Mouse (Mus musculus) forebrain, postnatal 0 days (tissue): Measurements from ENCODE around the gene Slc35a2. TPM values are rescaled to one million over a fixed set of nuclear protein-coding genes. Genes with fewer than 3 reads are reported as not detected.

Source experiments
- ATAC-seq: fragments of 200-750 bp; cut with Nextera tagmentation; 2 replicates; pipeline ENCODE4 v1.8.0; 2017; ENCODE audit warnings: mild to moderate bottlenecking, moderate library complexity
- DNase-seq: peaks from one replicate; pipeline ENCODE4 v3.0.0-alpha.2; 2015
- H3K27ac ChIP-seq: fragments of 300-500 bp; sonication (generic); 2 replicates; pipeline ENCODE4 v1.5.1; 2014; ENCODE audit warnings: low read depth, mild to moderate bottlenecking, antibody characterized with exemption, low read length, moderate library complexity, mixed read lengths
- H3K27me3 ChIP-seq: fragments of 300-500 bp; sonication (generic); 2 replicates; pipeline ENCODE4 v1.6.1; 2014; ENCODE audit warnings: mild to moderate bottlenecking, low read length, mixed read lengths; ENCODE audit not compliant: insufficient read depth
- H3K36me3 ChIP-seq: fragments of 300-500 bp; sonication (generic); 2 replicates; pipeline ENCODE4 v1.6.1; 2014; ENCODE audit warnings: mild to moderate bottlenecking, moderate library complexity; ENCODE audit not compliant: insufficient read depth
- H3K4me1 ChIP-seq: fragments of 300-500 bp; sonication (generic); 2 replicates; pipeline ENCODE4 v1.6.1; 2014; ENCODE audit warnings: antibody characterized with exemption; ENCODE audit not compliant: insufficient read depth
- H3K4me2 ChIP-seq: fragments of 300-500 bp; sonication (generic); 2 replicates; pipeline ENCODE4 v1.6.1; 2014; ENCODE audit warnings: low read depth, mild to moderate bottlenecking, moderate library complexity
- H3K4me3 ChIP-seq: fragments of 300-500 bp; sonication (generic); 2 replicates; pipeline ENCODE4 v1.5.1; 2014; ENCODE audit warnings: low read depth, low read length, mixed read lengths
- H3K9ac ChIP-seq: fragments of 300-500 bp; sonication (generic); 2 replicates; pipeline ENCODE4 v1.6.1; 2014; ENCODE audit warnings: mild to moderate bottlenecking
- H3K9me3 ChIP-seq: fragments of 300-500 bp; sonication (generic); 2 replicates; pipeline ENCODE4 v1.6.1; 2016; ENCODE audit warnings: low read length
- CTCF ChIP-seq: sonication (generic); IDR thresholded peaks from 2 replicates; pipeline ENCODE4 v1.5.1; 2016; ENCODE audit warnings: antibody characterized with exemption, control low read depth, low read depth
- WGBS: fragments of 180-500 bp; shearing (Covaris S2); extraction: QIAGEN DNeasy Blood & Tissue Kit; methylation state at CpG from one replicate; pipeline ENCODE4 v1.1.7; 2014; 5-methylcytosine and 5-hydroxymethylcytosine counted together
- polyA plus RNA-seq: library from polyadenylated mRNA; unstranded; fragments of >200 nt; fragmentation: Nextera tagmentation; extraction: Ambion mirVana; gene quantifications from 2 replicates; pipeline ENCODE4 v1.2.1, GENCODE M21; 2015
- total RNA-seq: library from RNA; depleted of rRNA; stranded (reverse); fragments of >200 nt; gene quantifications from 2 replicates; pipeline ENCODE4 v1.2.3, GENCODE M21; 2014

The Slc35a2 gene
- total and polyA plus RNA-seq, 2 experiments from 2014 or later, result 36.3 to 40.6 TPM

DNA sequence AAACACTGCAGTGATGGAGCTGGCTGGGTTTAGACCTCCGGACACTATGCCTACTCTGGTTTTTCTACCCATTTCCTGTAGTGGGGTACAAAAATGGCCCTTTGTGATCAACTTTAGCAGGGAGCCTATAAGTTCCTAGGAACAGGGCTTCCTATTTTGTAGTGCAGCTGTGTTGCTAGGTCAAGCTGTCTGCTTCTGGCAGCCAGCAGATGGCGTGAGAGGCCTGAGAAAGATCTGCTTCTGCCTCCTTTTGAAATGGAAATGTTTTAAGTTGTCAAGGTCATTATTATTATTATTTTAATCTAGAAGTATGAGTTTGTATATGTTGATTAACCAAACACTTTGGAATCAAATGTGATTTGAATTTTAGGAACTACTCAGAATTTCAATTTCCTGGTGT lies 29.2 kb upstream of the Slc35a2 start:
- DNase-seq (peak; percentile 30), ATAC-seq (no peak)
- Histone ChIP-seq H3K4me3 (no peak overlapping the region), H3K36me3 (no peaks in the 10 kb centered on the region), H3K4me2 (no peak overlapping the region), H3K9ac (no peak overlapping the region), H3K27ac (no peak overlapping the region), H3K27me3 (no peaks in the 10 kb centered on the region), H3K9me3 (no peaks in the 10 kb centered on the region), H3K4me1 (no peaks in the 10 kb centered on the region)
- WGBS, result 48% methylated on average over 2 of the region's 2 CpGs
- peak; percentile 50 for TF ChIP-seq CTCF

GRCm38 (mm10) chrX:7859191-7859753 lies 24.6 kb upstream of the Slc35a2 start:
- H3K9me3 ChIP-seq, result no peaks in the 10 kb centered on the region
- WGBS, result 84% methylated on average over 3 of the region's 3 CpGs
- DNase-seq (no peak), ATAC-seq (no peak)
- no peaks in the 10 kb centered on the region for H3K27me3 ChIP-seq
- no peak for TF ChIP-seq CTCF
- H3K4me2 ChIP-seq, result no peak overlapping the region
- H3K4me3 ChIP-seq, result no peak overlapping the region
- no peaks in the 10 kb centered on the region for H3K4me1 ChIP-seq
- no peaks in the 10 kb centered on the region for H3K36me3 ChIP-seq
- no peak overlapping the region for H3K9ac ChIP-seq
- H3K27ac ChIP-seq, result no peak overlapping the region

DNA sequence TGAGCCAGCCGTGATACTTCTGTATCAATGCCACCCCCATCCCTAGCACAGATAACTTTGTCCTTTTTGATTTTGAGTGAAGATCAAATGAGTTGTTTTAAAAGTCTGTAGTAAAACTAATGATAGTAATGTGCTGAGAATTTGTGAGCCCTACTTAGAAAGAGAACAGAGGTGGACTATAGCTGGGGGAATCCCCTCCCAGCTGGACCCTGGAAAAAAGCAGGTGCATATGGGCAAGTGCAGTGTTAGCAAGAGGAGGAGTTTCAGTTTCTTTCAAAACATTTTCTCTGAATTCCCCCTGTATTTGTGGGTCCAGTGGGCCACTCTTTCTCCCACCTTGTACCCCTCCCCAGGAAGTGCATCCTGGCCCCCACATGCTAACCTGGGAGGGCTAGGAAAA lies 20.6 kb upstream of the Slc35a2 start:
- ATAC-seq (no peak), DNase-seq (no peak)
- H3K4me1 ChIP-seq, result no peaks in the 10 kb centered on the region
- H3K4me2 ChIP-seq, result no peak overlapping the region
- H3K9ac ChIP-seq, result no peak overlapping the region
- H3K9me3 ChIP-seq, result no peaks in the 10 kb centered on the region
- H3K4me3 ChIP-seq, result no peak overlapping the region
- H3K27ac ChIP-seq, result no peak overlapping the region
- TF ChIP-seq CTCF, result no peak
- no peaks in the 10 kb centered on the region for H3K36me3 ChIP-seq
- 83% methylated on average over 1 of the region's 1 CpGs for WGBS
- H3K27me3 ChIP-seq, result no peaks in the 10 kb centered on the region

DNA sequence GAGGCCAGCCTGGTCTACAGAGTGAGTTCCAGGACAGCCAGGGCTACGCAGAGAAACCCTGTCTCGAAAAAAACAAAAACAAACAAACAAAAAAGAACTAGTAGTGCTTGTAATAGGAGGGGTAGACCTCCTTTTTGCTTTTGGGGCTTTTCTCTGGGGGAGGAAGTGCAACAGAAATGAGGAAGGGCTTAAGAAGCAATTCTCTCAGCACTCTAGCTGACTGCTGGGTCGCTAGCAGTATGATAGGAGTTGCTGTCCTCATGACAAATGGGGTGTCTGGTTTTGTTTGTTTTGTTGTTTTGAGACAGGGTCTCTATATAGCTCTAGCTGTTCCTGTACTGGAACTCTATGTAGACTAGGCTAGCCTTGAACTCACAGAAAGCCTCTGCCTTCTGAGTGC lies 19.3 kb upstream of the Slc35a2 start:
- Histone ChIP-seq H3K9ac (no peak overlapping the region), H3K4me3 (no peak overlapping the region), H3K27ac (no peak overlapping the region), H3K4me2 (no peak overlapping the region), H3K27me3 (no peaks in the 10 kb centered on the region), H3K9me3 (no peaks in the 10 kb centered on the region), H3K4me1 (no peaks in the 10 kb centered on the region), H3K36me3 (no peaks in the 10 kb centered on the region)
- no peak for ATAC-seq
- no peak for TF ChIP-seq CTCF
- DNase-seq, result no peak
- 81% methylated on average over 3 of the region's 3 CpGs for WGBS

GRCm38 (mm10) chrX:7865343-7865742 lies 18.5 kb upstream of the Slc35a2 start:
- no peak for TF ChIP-seq CTCF
- no peaks in the 10 kb centered on the region for H3K4me1 ChIP-seq
- ATAC-seq (no peak), DNase-seq (no peak)
- no peak overlapping the region for H3K4me3 ChIP-seq
- no peaks in the 10 kb centered on the region for H3K27me3 ChIP-seq
- no peaks in the 10 kb centered on the region for H3K36me3 ChIP-seq
- H3K9ac ChIP-seq, result no peak overlapping the region
- no peaks in the 10 kb centered on the region for H3K9me3 ChIP-seq
- H3K27ac ChIP-seq, result no peak overlapping the region
- no peak overlapping the region for H3K4me2 ChIP-seq
- whole genome bisulfite sequencing, result 78% methylated on average over 2 of the region's 2 CpGs

- Histone ChIP-seq H3K27ac (no peak overlapping the region), H3K4me3 (no peak overlapping the region), H3K36me3 (no peaks in the 10 kb centered on the region), H3K4me1 (no peaks in the 10 kb centered on the region), H3K4me2 (no peak overlapping the region), H3K27me3 (no peaks in the 10 kb centered on the region), H3K9ac (no peak overlapping the region), H3K9me3 (no peaks in the 10 kb centered on the region)
- 65% methylated on average over 2 of the region's 2 CpGs for WGBS
- ATAC-seq (no peak), DNase-seq (no peak)
- TF ChIP-seq CTCF, result no peak
These were observed 18.0 kb upstream of the Slc35a2 start for GRCm38 (mm10) chrX:7865786-7866185.

DNA sequence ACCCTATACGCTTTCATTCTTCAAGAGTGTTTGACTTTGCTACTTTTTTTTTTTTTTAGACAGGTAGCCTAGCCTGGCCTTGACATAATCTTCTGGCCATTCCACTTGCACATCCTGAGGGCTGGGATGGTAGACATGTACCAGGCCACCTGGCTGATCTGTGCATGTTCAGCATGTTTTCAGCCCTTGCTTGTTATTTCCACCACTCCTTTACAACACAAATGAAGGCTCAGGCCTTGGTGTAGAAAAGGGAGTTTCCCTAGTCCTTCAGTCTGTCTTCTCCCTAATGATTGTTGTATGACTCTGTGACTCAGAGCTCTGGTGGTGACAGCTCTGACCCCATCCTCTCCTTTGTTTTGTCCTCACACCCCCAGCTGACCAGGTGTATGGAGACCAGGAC lies 16.7 kb upstream of the Slc35a2 start:
- Histone ChIP-seq H3K9ac (no peak overlapping the region), H3K27me3 (no peaks in the 10 kb centered on the region), H3K36me3 (no peaks in the 10 kb centered on the region), H3K4me1 (no peaks in the 10 kb centered on the region), H3K4me2 (no peak overlapping the region), H3K9me3 (no peaks in the 10 kb centered on the region), H3K27ac (no peak overlapping the region), H3K4me3 (no peak overlapping the region)
- ATAC-seq, result no peak
- DNase-seq, result no peak
- TF ChIP-seq CTCF, result no peak
- WGBS, result 89% methylated on average over 1 of the region's 1 CpGs
